Mouse (Mus musculus) adrenal gland, postnatal 36 days (tissue): ENCODE results near the gene Camta1. TPM values are rescaled to one million over a fixed set of nuclear protein-coding genes. Genes with fewer than 3 reads are reported as not detected.

Source experiments
- DNase-seq, 2 experiments: peaks; one replicate each; pipeline ENCODE4 v3.0.0; 2021; ENCODE audit warnings: mixed read lengths in 1 of 2
- total RNA-seq, 2 experiments: library from RNA; stranded (reverse); gene quantifications; 2 replicates each; pipeline ENCODE4 v1.2.3; 2021

The Camta1 gene
- total RNA-seq, 2 experiments from 2014 or later: 28.7 to 33.3 TPM

DNA sequence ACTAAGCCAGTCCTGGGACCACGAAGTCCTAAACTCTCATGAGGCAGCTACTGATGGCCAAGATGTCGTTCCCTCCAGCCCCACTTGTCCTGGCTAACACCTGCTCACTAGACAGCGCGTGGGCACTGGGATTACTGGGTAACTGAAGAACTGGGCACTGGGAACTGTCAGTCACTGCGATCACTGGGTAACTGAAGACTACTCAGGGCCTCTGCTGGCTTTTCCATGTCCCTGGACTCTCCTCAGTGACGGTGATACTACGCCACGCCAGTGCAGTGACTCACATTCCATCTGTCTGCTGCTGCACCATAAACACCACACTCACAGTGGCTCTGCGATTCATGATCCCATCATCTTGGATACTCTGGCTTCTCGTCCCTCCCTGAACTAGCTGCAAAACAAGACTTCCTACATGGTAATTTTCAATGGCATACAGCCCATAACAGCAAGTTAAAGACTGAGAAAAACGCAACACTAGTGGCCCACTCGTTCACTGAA is 81.7 kb downstream of the Camta1 start:
- DNase-seq: no peak

DNA sequence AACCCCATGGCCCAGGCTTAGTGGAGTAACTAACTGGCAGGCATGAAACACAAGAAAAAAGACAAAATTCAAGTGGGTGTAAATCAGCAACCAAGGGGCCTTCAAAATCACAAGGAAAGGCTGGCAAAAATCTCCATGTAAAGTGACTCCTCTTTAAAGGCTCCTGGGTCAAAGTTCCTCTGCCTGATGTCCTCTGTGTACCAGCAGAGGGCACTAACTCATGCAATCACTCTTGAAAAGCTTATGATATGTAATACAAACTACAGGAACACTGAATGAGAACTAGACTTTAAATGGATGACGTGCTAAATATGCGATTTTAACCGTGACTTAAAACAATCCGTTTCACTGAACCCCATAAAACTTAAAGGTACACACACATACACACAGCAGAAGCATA is 83.2 kb downstream of the Camta1 start:
- peak in 1 of 2 experiments; percentile 20 for DNase-seq

GRCm38 (mm10) chr4:151777451-151777850 is 84.2 kb downstream of the Camta1 start:
- no peak for DNase-seq

DNA sequence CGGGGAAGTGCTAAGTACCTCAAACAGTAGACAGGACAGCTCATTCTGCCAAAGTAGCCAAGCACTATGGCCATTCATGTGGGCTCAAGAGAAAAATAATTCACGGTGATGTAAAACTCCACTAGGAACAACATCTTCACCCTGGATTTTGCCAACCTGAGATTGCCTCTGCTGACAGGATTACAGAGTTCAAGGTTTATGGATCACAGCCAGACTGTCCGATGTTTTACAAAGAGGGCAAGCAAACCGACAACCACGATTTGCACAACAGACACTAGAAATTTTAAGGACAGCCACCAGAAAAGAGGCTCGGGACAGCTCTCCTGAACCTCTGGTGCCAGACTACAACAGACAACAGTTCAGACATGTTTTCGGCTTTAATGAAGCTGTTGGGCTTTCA is 86.2 kb downstream of the Camta1 start:
- DNase-seq: no peak

GRCm38 (mm10) chr4:151773651-151774050 is 88.0 kb downstream of the Camta1 start:
- DNase-seq: no peak

- DNase-seq: no peak
These were observed 88.7 kb downstream of the Camta1 start for GRCm38 (mm10) chr4:151773007-151773406.

- DNase-seq: no peak
These were observed 91.0 kb downstream of the Camta1 start for GRCm38 (mm10) chr4:151770697-151771096.

DNA sequence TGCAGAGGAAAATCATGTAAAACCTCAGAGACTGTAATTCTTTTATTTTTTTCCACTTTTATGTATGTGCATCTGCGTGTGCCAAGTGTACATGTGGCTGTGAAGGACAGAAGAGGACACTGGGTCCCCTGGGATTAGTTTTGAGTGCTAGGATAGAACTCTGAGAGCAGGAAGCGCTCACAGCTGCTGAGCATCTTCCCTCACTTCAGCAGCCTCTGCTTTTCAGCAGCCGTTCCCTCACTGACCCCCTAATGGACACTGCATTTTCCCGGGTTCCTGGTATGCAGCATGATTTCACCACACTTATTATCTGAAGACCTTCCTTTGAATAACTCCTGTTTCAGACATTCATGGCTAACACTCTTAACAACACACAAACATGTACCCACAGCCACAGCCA is 93.9 kb downstream of the Camta1 start:
- no peak for DNase-seq

DNA sequence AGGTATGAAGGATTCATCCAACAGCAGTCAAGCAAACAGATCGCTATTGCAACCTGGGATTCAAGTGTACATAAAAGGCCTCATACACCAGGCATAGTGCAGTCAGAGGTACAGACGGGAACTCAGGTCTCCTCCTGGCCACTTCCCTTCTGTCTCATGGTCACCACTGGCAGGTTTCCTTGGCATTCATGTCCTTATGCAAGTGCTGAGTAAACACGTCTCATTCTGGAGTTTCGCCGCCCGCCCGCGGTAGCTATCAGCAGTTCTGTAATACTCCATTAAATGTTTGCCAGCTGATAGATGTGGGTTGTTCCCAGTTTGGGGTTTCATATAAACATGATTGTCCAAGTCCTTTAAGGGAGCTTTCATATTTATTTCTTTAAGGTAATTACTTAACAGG is 94.3 kb downstream of the Camta1 start:
- DNase-seq: no peak

DNA sequence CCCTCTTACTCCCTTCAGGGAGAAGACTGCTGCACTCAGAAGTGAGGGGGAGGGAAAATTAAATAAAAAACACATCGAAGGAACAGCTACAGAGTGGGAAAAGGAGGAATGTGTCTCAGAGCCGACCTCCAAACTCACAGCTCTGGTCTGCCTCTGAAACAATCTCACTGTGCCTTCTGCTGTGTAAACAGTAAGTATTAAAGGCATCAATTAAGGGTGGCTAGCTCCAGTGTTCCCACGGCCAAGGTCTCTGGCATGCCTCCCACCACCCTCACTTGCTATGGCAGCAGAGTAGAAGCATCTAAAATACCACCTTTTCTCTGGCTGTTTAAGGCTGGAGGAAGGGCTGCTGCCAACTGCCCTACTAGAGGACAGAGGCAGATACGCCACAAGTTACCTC is 96.3 kb downstream of the Camta1 start:
- no peak for DNase-seq

DNA sequence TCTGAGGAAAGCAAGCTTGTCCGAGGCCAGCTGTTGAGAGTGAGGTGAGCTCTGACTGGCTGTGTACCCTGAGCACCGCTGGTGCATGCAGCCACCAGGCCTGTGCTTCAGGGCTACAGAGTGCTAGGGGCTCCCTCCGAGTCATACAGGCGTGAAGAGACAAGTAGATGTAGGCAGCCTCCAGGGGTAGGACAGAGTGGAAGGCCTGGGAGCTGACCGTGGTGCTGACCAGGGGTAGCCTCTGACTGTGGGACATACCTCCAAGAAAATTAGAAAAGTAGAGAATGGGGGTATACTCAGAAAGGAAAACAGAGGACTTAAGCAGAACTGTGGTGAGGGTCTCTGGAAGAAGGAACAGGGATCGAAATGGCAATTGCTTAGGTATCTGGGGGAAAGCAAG is 97.7 kb downstream of the Camta1 start:
- DNase-seq: peak; percentile 60 to 73

GRCm38 (mm10) chr4:151759095-151759494 is 102.6 kb downstream of the Camta1 start:
- no peak for DNase-seq

DNA sequence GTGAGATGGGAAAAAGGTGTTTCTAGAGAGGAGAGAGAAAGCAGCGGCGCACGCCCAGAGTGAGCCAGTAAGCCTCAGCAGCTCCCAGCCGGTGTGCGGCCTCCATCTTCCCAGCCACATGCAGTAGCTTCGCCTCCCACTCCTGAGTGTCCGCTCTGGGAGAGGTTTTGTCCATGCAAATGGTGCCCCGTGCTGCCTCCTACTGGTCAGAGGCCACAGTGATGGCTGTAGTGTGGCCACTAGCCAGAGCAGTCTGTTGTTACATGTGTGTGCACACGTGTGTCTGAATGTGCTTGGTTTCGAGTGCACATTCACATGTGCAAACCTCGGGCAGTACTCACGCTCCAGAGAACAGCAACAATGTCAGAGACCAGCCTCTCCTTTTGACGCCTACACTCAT is 103.3 kb downstream of the Camta1 start:
- no peak for DNase-seq

DNA sequence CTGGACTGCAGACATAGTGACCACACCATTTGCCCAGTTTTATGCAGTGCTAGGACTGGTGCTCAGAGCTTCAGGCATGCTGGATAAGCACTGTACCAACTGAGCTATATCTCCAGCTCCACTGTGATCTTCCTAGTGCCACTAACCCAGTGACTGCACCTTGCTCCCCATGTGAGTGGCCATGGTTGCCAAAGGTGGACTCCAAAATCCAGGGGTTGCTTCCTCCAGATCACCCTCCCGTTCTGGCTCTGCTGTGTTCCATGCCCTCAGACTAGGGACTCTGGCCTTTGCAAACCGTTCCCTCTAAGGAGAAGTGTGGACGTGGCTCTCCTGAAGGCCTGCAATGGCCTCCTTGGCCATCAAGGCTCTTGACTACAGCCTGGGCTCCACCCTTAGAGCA is 104.4 kb downstream of the Camta1 start:
- no peak for DNase-seq

DNA sequence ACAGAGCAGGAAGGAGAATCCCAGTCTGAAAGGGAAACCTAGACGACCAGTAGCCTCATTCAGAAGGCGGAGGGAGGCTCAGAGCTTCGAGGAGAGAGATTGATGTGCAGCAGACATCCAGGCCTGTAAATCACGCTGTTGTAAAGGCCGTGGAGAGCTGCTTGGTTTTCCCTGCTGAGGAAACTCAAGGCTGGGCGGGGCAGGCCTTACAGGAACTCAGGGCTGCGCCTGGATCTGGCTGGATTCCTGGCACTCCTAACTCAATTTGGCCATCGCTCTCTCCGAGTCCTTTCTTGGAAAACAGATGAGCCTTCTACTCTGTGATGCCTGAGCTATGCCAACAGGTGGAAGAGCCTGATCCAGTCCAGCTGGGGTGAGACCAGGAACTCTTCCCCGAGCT is 105.3 kb downstream of the Camta1 start:
- peak; percentile 17 to 37 for DNase-seq

DNA sequence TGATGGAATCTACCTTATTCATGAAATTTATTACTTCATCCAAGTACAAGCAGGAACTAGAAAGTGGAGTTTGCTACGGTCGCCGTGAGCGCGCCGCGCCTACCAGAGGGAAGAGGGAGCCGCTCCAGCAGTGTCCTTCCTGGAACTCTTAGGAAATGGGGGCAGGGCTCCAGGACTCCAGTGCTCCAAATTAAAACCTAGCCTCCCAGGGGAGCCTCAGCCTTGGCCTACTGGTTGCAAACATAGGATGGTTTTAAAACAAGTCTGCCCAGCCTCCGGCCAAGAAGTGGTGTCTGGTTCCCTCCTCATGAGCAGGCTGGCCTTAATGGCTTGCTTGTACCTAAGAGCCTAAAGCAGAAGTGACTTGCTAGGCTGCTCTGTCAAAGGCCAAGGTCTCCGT is 108.4 kb downstream of the Camta1 start:
- DNase-seq: peak; percentile 16 to 59

- peak in 1 of 2 experiments; percentile 21 for DNase-seq
These were observed 109.1 kb downstream of the Camta1 start for GRCm38 (mm10) chr4:151752551-151752950.

DNA sequence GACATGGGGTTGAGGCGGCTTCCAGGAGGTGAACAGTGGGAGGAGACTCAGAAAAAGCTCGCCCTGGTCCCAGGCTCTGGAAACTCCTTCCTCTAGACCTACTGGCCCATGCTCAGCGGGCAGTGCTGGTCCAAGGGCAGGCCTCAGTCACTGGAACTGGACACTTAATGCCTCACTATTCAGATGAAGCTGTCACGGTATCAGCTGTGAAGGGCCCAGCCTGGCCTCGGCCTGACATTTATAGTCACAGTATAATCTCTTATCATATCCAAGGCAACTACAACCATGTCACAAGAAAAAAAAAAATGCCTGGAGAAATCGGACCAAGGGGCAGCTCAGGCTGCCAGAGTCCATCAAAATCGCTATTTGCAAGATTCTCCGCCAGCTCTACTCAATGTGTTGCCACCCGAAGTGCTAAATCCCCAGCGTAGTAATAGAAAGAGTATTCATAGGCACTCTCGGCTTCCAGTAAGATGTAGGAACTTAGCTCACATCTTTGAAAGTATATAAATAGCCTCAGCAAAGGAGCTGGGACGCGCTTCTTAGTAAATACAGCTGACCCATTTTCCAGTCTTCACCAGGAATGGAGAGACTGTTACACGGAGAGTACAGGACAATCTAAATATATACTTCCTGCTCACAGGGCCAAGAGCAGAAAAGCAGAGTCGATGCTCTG is 110.3 kb downstream of the Camta1 start:
- DNase-seq: peak; percentile 12 to 29

GRCm38 (mm10) chr4:151747723-151748122 is 114.0 kb downstream of the Camta1 start:
- no peak for DNase-seq

DNA sequence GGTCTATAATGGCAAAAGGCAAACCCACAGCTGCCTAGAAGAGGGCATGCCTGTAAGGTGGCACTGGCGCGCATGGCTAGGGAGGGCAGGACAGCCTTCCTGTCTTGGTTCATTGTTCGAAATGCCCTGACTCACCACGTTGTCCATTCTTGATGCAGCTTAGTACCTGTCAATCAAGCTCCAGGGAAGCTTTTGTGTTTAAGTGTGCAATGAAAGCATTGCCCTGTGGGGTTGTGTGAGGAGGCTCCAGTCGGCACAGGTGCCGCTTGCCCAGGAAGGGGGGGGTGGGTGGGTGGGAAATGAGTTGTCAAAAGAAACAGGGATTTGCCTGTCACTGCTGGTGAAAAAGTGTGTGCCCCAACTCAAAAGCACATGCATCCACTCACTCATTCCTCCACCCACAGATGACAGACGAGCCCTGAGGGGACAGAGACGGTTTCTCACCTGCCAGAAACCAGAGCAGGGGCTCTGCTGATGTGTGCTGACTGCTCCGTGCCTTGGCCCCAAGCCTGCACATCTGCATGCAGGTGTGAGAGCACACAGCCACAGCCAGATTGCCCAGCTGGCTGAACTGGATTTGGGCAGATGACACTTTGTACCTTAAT is 115.6 kb downstream of the Camta1 start:
- no peak for DNase-seq

- DNase-seq: no peak
These were observed 120.2 kb downstream of the Camta1 start for GRCm38 (mm10) chr4:151741249-151742137.

GRCm38 (mm10) chr4:151739348-151739956 is 122.2 kb downstream of the Camta1 start:
- DNase-seq: no peak
